Mouse (Mus musculus) central nervous system, embryonic 18 days (tissue): Measurements from ENCODE around the gene Pitx3. TPM values are rescaled to one million over a fixed set of nuclear protein-coding genes. Genes with fewer than 3 reads are reported as not detected.

Experiments used
- polyA plus RNA-seq: library from polyadenylated mRNA; depleted of rRNA; stranded (reverse); fragments of >200 nt; gene quantifications from 2 replicates; pipeline ENCODE4 v1.2.3, GENCODE M21; 2012; rRNA removed

Gene Pitx3
- 0.48 and 0.63 TPM in 2 replicates for polyA plus RNA-seq

GRCm38 (mm10) chr19:46147511-46148371 lies at the start of gene Pitx3:
Pitx3 (minus strand) TSS chr19:46148326.

DNA sequence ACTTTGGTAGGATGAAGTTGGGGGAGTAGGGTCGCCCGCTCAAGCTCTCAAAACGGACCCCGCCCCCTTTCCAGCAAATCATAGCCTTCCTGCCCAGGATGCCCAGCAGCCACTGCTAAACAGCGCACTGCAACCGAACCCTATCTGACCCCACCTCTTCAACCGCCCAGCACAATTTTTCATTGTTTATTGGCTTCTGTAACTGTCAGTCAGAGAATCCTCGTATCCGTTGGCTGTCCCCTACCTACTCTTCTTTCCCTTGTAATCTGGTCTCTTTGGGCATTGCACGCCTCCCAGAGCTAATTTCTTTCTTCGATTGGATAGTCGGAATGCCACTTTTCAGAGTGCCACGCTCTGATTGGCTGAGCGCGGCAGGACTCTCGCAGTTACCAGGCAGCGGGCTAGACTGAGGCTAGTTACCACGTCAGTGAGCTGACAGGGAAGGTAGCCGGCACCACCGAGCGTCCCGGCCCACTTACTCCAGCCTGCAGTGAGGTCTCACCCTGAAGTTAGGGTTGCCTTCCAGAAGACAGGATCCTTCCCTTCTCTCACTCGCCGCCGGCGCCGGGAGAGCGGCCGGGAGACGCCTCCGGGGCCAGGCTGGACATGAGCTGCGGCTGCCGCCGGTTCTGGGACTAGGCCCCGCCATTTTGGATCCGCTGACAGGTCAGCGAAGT lies 4.1 kb upstream of the Pitx3 start, which contains the start of gene Gbf1:
Gene Gbf1 (plus strand): TSS at position 383 of the 677 bp plus-strand sequence.

GRCm38 (mm10) chr19:46131694-46132525 lies 16.2 kb downstream of the Pitx3 start, which contains the start of gene Elovl3:
Elovl3 (plus strand) TSS chr19:46131897.

Other genes starting within 250 kb of the Pitx3 start
- gene Armh3, start 149.8 kb downstream of the Pitx3 start, polyA plus RNA-seq, result 19.2 and 19.5 TPM in 2 replicates
- gene Hps6, start 144.8 kb downstream of the Pitx3 start, polyA plus RNA-seq, result 2.8 and 2.9 TPM in 2 replicates
- 21.0 and 25.9 TPM in 2 replicates for gene Pprc1, start 103.4 kb downstream of the Pitx3 start, polyA plus RNA-seq
- 250 and 287 TPM in 2 replicates for gene Ldb1, start 103.1 kb downstream of the Pitx3 start, polyA plus RNA-seq
- 47.8 and 49.0 TPM in 2 replicates for gene Nolc1, start 72.5 kb downstream of the Pitx3 start, polyA plus RNA-seq
- not detected in 2 replicates for gene Elovl3, start 16.4 kb downstream of the Pitx3 start, polyA plus RNA-seq
- gene Gbf1, start 4.2 kb upstream of the Pitx3 start, polyA plus RNA-seq, result 65.4 and 67.3 TPM in 2 replicates
- gene Nfkb2, start 156.0 kb upstream of the Pitx3 start, polyA plus RNA-seq, result 3.2 and 3.3 TPM in 2 replicates
- 386 and 422 TPM in 2 replicates for gene Psd, start 178.8 kb upstream of the Pitx3 start, polyA plus RNA-seq
- gene Fbxl15, start 179.9 kb upstream of the Pitx3 start, polyA plus RNA-seq, result 30.4 and 34.5 TPM in 2 replicates
- 257 and 259 TPM in 2 replicates for gene Cuedc2, start 190.4 kb upstream of the Pitx3 start, polyA plus RNA-seq
- 15.7 and 20.4 TPM in 2 replicates for gene Mfsd13a, start 192.8 kb upstream of the Pitx3 start, polyA plus RNA-seq
- 1.6 and 2.1 TPM in 2 replicates for gene 2310034G01Rik, start 202.0 kb upstream of the Pitx3 start, polyA plus RNA-seq
- gene Actr1a, start 247.4 kb upstream of the Pitx3 start, polyA plus RNA-seq, result 237 and 248 TPM in 2 replicates
- gene Sufu, start 248.6 kb upstream of the Pitx3 start, polyA plus RNA-seq, result 14.1 and 14.5 TPM in 2 replicates